Mouse (Mus musculus) myocyte (in vitro differentiated cells): ENCODE measurements around the gene Pde1c.

Source experiments
- CEBPB ChIP-seq: IDR thresholded peaks from 2 replicates; pipeline ENCODE4 v1.6.1; 2011; ENCODE audit warnings: mild to moderate bottlenecking, moderate library complexity; ENCODE audit not compliant: poor library complexity, insufficient read depth, severe bottlenecking
- MYOD1 ChIP-seq, 3 experiments: IDR thresholded peaks; one replicate each; pipeline ENCODE4 v1.6.1; 2011; ENCODE audit warnings: control low read depth in 2 of 3, low read depth in 2 of 3, mild to moderate bottlenecking in 2 of 3, moderate library complexity in 1 of 3; ENCODE audit not compliant: insufficient read length in 2 of 3, control insufficient read depth in 1 of 3
- POLR2A ChIP-seq: IDR thresholded peaks from one replicate; pipeline ENCODE4 v1.6.1; 2011; ENCODE audit warnings: low read depth, mild to moderate bottlenecking, control low read depth, moderate library complexity; ENCODE audit not compliant: insufficient read length
- USF1 ChIP-seq: IDR thresholded peaks from one replicate; pipeline ENCODE4 v1.6.1; 2011; ENCODE audit warnings: low read depth, mild to moderate bottlenecking, control low read depth, moderate library complexity

DNA sequence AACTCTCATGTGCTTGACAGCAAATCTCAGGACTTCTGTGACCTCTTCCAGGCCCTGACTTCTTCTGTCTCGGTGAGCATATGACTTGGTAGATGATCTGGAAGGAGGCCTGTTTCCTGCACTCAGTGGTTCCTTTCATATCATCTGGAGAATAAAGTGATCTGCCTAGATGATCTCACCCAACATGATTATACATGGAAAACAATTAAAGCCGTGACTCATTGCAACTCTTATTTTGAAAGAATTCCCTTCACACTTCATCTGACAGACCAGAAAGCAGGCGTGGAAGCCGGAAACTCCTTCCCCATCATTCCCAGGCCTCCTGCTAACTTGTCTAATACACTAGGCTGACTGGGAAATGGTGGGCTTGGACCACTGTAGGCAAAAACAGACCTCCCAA, 152.7 kb downstream of the Pde1c start:
- no peak for TF ChIP-seq CEBPB
- TF ChIP-seq POLR2A = no peak
- TF ChIP-seq MYOD1 (IDR thresholded peaks at IDR 0.05; ENCODE audit: control insufficient read depth in 1 of 3, insufficient read length in 2 of 3, low read depth in 2 of 3) = no peak
- no peak for TF ChIP-seq USF1
